Mouse (Mus musculus) testis, adult 2 months (tissue): Measurements from ENCODE around the gene Amigo2.

ENCODE experiments used
- CTCF ChIP-seq: fragments of 200-500 bp; IDR thresholded peaks from 2 replicates; pipeline ENCODE4 v1.5.1; 2012; ENCODE audit warnings: low read depth, mild to moderate bottlenecking, inconsistent platforms, low read length, moderate library complexity; ENCODE audit not compliant: control insufficient read depth, insufficient read depth, insufficient replicate concordance
- POLR2A ChIP-seq: fragments of 200-500 bp; IDR thresholded peaks from 2 replicates; pipeline ENCODE4 v1.6.1; 2012; ENCODE audit warnings: low read depth, mild to moderate bottlenecking, inconsistent platforms, low read length, moderate library complexity; ENCODE audit not compliant: control insufficient read depth

- no peak for TF ChIP-seq CTCF
- TF ChIP-seq POLR2A: no peak
Measured at GRCm38 (mm10) chr15:97224003-97224402, 23.1 kb downstream of the Amigo2 start.
